Mouse (Mus musculus): ENCODE results near the gene Pdgfb.

Pdgfb gene

DNA sequence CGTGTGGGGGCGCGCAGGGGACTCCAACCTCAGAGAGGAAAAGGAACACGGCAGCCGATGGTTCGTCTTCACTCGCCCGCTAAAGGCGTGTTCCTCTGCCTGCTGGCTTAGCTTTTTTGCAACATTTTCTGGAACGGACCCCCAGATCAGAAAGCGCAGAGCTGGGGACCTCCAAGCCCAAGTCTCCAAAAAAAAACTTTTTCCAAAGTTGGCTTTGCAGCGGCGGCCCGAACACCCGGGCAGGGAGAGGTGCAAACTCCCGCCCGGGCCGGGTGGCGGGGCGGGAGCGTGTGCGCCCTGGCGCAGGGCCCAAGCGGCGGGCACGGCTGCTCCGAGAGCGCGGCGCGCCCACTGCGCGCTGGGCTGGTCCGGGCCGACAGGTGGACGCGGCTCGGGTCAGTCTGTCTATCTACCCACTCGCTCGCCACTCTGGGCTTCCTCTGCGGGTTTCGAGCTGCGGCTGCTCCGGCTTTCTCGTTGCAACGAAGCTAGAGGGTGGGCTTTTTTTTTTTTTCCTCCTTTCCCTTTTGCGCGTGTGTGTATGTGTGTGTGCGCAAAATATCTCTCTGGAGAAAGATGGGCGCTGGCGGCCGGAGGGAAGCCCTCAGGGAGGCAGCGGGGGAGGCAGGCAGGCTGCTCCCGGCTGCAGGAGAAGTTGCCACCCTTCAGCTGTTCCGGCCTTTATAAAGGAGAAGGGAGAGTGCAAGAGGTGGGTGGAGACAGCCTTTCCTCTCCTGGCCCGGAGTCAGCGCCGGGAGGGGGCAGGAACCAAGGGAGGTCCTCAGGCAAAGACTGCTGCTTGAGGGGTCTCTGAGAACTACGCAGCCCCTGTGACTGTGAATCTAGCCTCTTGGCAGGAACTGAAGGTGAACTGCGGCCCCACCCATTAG is at the start of gene Pdgfb:
Gene Pdgfb, minus strand, starts transcription at position 657 of the 890 bp plus-strand sequence.
- no peak for DNase-seq (ENCODE audit: low read depth, low spot score)

DNA sequence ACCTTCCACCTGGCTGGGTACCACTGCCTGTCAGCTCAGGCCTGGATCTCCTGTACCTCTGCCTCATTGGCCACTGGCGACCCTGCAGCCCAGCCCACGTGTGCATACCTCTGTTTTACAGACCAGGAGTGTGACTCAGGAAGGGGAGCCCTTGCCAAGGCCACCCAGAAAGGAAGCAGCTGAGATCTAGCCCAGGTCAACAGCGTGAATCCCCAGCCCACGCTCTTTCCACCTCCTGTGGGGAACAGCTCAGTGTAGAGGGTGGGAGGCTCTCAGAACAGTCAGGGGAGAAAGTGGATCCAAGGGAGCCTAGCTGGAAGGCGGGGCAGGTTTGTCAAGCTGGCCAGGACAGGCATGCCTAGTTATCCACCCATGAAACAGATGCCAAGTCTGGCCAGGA is 48.0 kb upstream of the Pdgfb start:
- no peak for DNase-seq (ENCODE audit: low read depth, low spot score)

- no peak for DNase-seq (ENCODE audit: low read depth, low spot score)
These were observed 47.6 kb upstream of the Pdgfb start for GRCm38 (mm10) chr15:80062339-80062738.

DNA sequence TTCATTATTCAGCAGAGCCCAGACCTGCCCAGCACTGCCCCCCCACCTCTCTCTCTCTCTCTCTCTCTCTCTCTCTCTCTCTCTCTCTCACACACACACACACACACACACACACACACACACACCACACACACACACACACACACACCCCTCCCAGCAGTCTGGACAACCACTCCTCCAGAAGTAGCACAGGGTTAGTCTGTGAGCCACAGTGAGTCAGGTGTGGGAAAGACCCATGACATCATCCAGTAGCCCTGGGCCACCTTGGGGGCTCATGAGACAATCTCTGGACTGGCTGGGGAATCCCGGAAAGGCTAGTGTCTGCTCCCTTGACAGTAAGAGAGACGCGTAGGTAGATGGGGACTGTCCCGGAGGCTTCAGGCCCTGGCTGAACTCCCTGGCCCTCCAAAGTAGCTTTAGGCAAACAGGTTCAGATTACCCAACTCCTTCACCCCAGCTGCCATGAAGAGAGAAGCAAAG is 46.3 kb upstream of the Pdgfb start:
- no peak for DNase-seq (ENCODE audit: low read depth, low spot score)

GRCm38 (mm10) chr15:80060356-80061070 is 45.7 kb upstream of the Pdgfb start:
- no peak for DNase-seq (ENCODE audit: low read depth, low spot score)

- DNase-seq (ENCODE audit: low read depth, low spot score), result no peak
These were observed 44.8 kb upstream of the Pdgfb start for GRCm38 (mm10) chr15:80059606-80060005.

- no peak for DNase-seq (ENCODE audit: low read depth, low spot score)
These were observed 43.4 kb upstream of the Pdgfb start for GRCm38 (mm10) chr15:80058151-80058550.

DNA sequence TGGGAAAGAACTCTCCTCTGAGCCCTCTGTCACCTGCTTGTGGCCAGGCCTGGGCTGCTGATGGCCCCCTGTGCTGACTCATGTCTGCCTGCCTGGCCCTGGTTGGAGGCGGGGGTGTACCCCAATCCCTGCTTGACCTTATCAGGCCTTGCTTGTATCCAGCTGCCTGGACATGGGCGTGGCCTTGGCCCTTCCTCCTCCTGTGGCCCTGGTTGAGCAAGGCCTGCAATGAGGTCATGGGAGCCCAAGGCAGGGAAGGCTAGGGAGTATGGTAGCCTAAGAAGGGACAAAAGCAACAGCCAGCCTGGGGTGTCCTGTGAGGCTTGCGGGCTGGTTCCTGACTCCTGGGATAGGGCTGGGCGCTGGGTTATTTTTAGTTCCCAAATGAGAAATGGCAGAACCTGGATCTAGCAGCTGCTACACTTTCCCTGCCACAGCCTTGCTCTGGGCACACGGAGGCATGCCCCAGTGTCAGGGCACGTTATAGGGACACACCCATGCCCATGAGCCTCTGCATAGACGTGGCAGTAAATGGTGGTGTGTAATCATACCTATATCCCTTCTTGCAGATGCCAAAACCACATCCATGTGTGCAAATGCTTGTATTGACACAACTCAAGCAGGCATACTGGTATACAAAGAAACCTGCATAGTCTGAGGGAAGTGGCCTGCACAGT is 39.4 kb upstream of the Pdgfb start:
- DNase-seq (ENCODE audit: low read depth, low spot score), result no peak

- no peak for DNase-seq (ENCODE audit: low read depth, low spot score)
These were observed 38.7 kb upstream of the Pdgfb start for GRCm38 (mm10) chr15:80053381-80054033.

GRCm38 (mm10) chr15:80051782-80052181 is 37.0 kb upstream of the Pdgfb start:
- no peak for DNase-seq (ENCODE audit: low read depth, low spot score)

DNA sequence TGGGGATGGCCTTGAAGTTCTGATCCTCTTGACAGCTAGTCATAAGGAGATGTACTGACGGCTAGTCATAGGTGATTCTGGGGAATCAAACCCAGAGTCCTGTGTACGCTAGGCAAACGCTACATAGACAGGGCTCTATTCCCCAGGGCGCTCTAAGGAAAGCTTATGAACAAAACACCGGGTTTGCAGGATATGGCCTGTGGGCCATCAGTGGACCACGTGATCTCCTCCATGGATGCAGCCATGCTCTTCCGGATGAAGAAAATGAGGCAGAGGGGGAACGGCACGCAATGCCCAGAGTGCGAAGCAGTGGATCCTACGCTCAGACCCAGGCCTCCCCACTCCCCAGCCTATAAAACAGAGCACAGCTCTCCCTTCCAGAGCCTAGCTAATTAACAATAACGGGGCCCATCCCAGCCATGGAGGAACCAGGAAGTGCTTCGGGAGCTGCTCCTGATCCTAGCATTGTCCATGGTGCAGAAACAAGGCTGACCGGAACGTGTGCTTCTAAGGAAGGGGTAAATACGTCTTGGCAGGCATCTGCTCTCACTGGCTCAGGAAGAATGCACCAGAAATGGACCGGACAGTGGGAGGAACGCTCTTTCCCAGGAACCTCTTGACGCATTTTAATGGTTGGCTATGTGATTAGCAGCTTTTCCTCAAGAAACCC is 36.5 kb upstream of the Pdgfb start:
- no peak for DNase-seq (ENCODE audit: low read depth, low spot score)

DNA sequence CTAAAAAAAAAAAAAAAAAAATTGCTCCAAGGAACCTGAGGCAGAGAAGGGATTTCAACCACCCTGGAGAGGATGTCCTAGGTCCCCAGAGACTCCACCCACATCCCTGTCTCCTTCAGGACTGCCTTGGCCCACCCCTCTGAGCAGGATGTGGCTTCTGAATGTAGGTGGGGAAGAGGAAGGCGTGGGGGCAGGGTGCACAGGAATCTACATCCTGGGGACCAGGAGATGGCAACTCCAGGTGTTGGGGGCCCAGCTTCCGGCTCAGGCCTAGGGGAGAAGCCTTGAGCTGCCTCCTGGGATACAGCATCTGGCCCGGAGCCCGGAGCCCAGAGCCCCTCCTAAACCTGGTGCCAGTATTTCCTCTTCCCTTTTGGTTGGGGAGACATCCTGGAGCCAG is 35.3 kb upstream of the Pdgfb start:
- DNase-seq (ENCODE audit: low read depth, low spot score), result no peak

DNA sequence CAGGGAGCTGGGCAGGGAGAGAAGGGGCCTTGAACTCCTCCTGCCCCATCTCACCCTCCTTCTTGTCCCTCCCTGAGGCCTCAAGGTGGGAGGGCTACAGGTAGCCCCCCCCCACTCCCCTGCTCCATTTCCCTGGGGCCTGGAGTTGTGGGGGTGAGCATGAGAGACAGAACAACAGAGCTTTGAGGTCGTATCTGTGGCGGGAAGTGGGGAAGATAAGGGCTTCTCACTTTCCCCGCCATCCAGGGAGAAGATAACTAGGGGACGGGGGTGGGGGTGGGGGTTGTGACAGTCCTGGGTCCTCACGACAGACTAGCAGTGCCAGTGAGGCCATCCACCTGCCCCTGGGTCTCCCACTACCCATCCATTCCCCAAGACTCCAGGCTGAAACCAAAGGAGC is 33.2 kb upstream of the Pdgfb start:
- no peak for DNase-seq (ENCODE audit: low read depth, low spot score)

GRCm38 (mm10) chr15:80047242-80047641 is 32.5 kb upstream of the Pdgfb start:
- DNase-seq (ENCODE audit: low read depth, low spot score), result no peak

GRCm38 (mm10) chr15:80045749-80046148 is 31.0 kb upstream of the Pdgfb start:
- no peak for DNase-seq (ENCODE audit: low read depth, low spot score)

- DNase-seq (ENCODE audit: low read depth, low spot score), result no peak
These were observed 29.5 kb upstream of the Pdgfb start for GRCm38 (mm10) chr15:80044249-80044648.

DNA sequence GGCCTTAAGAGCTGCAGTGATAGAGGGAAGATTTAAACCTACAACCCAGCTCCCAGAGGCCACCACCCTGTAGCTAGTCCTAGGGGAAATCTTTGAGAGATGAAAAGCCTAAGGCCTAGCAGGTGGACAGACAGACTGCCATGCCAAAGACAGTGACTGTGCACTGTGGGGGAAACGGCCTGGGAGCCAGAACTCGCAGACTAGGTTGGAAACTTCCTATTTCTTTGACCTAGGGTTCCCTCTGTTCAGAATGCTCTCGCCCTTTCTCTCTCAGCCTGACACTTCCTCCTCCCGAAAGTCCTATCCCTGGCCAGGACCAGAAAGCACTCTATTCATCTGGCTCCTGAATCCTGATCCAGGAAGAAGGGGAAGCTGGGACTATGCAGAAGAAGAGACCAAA is 27.4 kb upstream of the Pdgfb start:
- DNase-seq (ENCODE audit: low read depth, low spot score), result no peak

DNA sequence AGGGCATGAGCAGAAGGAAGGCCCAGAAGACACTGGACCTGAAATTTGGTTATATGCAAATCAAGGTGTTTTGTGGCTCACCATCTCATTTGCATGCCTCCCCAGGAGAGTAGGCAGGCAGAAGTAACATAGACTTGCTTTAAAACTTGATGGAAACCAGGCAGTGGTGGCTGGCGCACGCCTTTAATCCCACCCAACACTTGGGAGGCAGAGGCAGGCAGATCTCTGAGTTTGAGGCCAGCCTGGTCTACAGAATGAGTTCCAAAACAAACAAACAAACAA is 23.3 kb upstream of the Pdgfb start:
- no peak for DNase-seq (ENCODE audit: low read depth, low spot score)

- DNase-seq (ENCODE audit: low read depth, low spot score), result no peak
These were observed 22.7 kb upstream of the Pdgfb start for GRCm38 (mm10) chr15:80037255-80038109.

DNA sequence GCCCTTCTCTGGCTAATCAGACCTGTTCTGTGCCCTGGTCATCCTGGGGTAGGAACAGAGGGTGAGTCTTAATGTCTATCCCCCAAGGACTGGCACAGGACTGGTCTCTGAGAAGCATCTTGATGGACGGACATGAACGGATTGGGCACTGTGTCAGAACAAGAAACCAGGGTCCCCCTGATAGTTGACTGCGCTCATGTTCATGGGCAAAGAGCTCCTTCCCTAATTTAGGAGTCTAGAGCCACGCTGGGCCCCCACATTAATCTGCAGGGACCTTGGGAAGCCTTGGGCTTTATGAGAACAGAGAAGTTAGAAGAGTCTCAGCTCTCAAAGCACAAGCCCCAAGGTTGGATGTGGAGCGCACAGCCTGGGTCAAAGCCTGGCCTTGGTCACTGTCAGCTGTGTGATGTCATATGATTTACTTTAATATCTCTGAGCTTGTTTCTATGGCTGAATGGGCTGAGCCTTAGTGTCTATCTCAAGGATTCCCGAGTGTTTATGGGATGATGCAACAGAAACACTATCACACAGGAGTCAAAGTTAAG is 20.6 kb upstream of the Pdgfb start:
- no peak for DNase-seq (ENCODE audit: low read depth, low spot score)
